Mouse (Mus musculus) thymus, postnatal 36 days (tissue): ENCODE measurements around the gene Gpr37l1.

Experiments used
- DNase-seq, 2 experiments: peaks; one replicate each; pipeline ENCODE4 v3.0.0; 2022; ENCODE audit warnings: mixed read lengths in 2 of 2

Gpr37l1 gene

GRCm38 (mm10) chr1:135181275-135181674 is 13.8 kb upstream of the Gpr37l1 start:
- DNase-seq: no peak

- no peak for DNase-seq
These were observed 13.3 kb upstream of the Gpr37l1 start for GRCm38 (mm10) chr1:135180830-135181229.

DNA sequence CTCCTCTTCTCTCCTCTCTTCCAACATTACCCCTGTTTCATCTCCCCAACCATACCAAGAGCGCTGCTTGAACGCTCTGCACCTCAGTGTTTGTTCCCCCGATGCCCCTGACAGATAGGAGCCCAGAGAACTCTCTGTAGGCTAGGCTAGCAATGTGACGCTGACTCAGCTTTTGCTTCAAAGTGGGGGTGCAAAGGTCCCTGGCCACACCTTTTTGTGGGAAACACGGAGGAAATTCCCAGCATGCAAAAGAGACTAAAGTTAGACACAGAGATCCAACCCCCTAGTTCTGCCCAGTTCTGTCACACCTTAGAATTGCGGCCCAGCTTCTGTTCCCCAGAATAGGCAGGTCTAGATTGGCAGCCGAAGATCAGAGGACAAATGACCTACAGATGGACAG is 11.4 kb upstream of the Gpr37l1 start:
- no peak for DNase-seq

- DNase-seq: no peak
These were observed 10.2 kb upstream of the Gpr37l1 start for GRCm38 (mm10) chr1:135177724-135178123.

DNA sequence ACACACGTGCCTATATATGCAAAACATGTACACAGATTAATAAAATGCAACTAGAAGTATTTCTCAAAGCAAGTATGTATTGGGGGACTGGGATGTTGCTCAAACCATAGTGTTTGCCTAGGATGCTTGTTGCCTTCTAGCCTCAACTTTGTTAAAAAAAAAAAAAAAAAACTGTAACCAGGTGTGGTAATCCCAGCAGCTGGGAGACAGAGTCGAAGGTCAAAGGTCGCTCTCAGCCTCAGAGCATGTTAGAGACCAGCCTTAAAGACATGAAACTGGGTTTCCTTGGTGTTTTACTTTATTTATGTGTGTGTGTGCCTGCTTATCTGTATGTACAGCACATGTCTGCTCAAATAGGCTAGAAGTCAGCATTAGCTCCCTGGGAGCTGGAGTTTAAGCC is 7.7 kb upstream of the Gpr37l1 start:
- no peak for DNase-seq

- DNase-seq: no peak
These were observed 5.8 kb upstream of the Gpr37l1 start for GRCm38 (mm10) chr1:135173311-135173710.

GRCm38 (mm10) chr1:135171984-135172383 is 4.5 kb upstream of the Gpr37l1 start:
- DNase-seq: no peak

GRCm38 (mm10) chr1:135171202-135171601 is 3.7 kb upstream of the Gpr37l1 start:
- no peak for DNase-seq

- no peak for DNase-seq
These were observed 2.8 kb upstream of the Gpr37l1 start for GRCm38 (mm10) chr1:135170299-135170698.

GRCm38 (mm10) chr1:135169556-135170224 is 2.2 kb upstream of the Gpr37l1 start:
- no peak for DNase-seq

DNA sequence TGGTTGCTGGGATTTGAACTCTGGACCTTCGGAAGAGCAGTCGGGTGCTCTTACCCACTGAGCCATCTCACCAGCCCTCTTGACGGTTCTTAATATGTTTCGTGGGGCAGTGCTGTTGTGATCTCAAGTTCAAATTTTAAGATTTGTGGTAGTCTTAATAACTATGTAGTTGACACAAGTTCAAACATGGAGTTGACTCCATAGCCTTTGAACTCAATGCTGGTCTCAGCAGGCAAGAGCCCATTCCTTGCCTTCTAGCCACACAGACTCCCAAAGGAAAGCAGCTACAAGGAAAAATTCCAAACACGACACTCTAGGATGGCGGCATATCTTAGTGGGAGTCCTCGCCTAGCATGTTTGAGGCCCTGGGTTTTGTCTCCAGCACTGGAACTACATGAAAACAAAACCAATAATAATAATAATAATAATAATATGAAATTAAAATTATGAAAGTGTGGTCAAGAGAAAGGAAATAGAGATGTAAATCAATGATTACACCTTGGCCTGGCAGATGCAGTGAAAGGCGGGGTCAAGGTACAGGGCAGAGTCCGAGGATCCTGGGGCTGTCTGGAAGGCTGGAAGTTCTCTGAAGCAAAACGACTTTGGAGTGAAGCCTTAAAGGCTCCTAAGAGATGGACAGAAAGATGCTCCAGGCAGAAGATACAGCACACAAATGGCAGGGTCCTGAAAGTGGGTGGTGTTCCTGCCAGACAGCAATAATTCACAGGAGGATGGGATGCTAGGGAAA is 1.1 kb upstream of the Gpr37l1 start:
- DNase-seq: no peak

DNA sequence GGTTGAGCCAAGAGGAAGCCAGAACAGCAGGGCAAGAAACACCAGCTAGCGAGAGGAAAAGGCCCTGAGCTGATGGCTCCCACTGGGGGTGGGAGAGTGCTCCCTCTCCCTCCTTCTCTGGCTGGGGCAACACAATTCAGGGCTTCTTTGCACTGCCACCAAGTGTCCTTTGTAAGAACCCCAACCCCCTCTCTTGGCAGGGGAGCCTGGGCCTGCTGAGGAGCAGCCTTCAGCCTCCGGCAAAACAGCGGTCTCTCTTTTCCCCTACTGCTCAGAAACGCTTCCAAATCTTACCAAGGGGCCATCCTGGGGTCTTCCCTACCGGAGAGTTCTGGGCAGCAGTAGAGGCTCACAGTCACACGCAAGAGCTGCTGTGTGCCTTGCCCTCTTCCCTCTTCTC is 4.8 kb downstream of the Gpr37l1 start:
- no peak for DNase-seq

DNA sequence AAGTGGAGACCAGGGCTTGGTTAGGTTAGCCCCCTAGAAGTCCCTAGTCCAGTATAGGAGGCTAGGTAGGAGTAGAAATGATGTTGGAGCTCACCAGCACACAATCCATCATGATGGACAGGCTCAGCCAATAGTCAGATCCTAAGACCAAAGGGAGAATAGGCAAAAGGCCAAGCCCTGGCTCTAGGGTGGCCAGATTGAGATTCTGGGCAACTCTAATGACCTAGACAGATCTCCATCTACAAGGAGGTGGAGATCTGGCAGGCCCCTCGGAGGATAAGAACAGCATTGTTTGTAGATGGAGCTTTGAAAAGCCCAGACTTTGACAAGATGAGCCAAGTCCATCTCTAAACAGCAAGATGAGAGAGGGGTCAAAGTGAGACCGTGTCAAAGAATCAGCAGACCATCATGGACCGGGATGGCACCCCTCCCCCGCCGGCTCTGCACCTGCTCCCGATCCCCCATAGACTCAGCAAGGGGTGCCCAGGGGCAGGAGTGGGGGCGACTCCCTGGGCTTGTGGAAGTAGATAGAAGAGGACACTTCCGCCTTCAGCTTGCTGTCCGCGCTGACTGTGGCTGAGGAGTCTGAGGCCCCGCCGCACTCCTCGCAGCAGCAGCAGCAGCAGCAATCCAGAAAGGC is 7.0 kb downstream of the Gpr37l1 start:
- DNase-seq: no peak

DNA sequence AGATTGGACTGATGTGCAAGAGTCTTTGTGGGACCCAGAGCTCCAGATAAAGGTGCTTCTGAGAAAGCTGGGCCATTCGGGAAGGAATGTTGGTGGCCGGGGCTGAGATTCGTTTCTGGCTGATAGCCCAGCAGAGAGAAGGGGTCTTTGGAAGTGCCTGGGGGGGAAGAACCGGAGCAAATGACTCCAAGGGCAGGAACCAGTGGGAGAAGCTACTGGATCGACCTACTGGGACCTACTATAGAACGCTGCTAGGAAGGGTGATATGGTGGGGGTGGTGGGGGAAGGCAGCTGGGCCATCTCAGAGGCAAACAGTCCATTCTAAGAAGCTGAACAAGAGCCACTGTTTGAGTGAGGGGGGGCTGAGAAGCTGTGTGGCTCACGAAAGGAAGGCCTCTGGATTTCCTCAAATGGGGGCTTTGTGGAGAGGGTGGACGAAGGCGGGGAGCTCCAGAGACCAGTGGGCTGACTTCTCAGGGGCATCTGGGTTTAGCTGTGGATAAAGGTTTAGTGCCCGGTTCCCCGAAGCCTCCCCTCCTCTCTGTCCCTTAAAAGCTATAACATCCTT is 7.8 kb downstream of the Gpr37l1 start:
- DNase-seq: no peak

GRCm38 (mm10) chr1:135159074-135159473 is 8.4 kb downstream of the Gpr37l1 start:
- no peak for DNase-seq

GRCm38 (mm10) chr1:135158633-135159032 is 8.8 kb downstream of the Gpr37l1 start:
- no peak for DNase-seq

GRCm38 (mm10) chr1:135156300-135156699 is 11.2 kb downstream of the Gpr37l1 start:
- no peak for DNase-seq

- DNase-seq: peak; percentile 56 to 58
These were observed 13.0 kb downstream of the Gpr37l1 start for GRCm38 (mm10) chr1:135154411-135154959.

DNA sequence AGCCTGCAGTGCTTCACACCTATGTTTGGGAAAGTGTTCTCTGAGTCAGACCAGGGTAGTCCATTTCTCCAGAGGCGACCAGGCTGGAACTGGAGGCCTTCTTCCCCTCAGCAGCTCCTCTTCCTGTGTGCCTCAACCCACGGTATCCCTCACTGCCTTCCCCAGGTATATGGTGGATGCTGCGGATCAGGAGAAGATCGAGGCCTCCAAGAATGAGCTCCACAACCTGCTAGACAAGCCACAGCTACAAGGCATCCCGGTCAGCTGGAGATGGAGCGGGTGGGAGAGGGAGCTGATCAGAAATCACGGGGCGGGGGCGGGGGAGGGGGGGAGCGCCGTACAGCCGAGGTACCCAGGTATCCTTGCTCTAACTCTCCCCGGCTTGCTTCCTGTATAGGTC is 13.5 kb downstream of the Gpr37l1 start:
- DNase-seq: no peak

GRCm38 (mm10) chr1:135148996-135149395 is 18.5 kb downstream of the Gpr37l1 start:
- no peak for DNase-seq

GRCm38 (mm10) chr1:135148476-135148875 is 19.0 kb downstream of the Gpr37l1 start:
- DNase-seq: no peak

DNA sequence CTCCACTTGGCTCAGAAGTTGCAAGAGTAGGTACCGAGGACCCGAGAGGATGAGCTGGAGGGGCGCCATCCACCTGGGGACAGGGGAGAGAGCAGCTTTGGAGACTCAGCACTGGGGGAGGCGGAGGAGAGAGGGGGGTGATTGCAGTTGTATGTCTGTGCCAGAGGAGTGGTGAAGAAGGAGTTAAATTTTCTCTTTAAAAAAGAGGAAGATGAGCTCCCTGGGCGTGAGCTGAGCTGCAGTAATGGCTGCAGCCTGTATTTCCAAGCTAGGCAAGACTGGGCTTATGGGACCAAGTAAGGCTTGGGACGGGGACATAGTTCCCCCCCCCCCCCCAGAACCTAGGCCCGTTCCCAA is 19.8 kb downstream of the Gpr37l1 start:
- DNase-seq: no peak

GRCm38 (mm10) chr1:135146946-135147701 is 20.4 kb downstream of the Gpr37l1 start:
- DNase-seq: peak; percentile 54 to 70
